Mouse (Mus musculus): ENCODE data around the gene Trf.

DNA sequence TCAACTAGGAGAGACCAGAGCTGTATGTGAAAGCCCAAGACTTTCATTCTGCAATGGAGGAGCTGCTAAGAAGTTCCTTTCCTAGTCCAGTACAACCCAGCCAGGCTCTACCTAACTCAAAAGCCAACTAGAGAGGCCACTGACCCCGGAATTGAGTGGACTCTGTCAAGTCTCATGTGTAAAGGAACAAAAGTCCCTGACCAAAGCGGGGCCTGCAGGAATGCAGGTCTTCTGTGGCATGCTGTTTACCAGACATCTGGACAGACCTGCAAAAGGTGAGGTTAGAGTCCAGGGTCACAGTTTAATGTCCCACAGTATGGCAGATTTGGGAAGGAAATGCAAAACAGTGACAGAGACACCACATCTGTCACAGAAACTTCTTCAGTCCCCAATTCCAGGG, 11.0 kb upstream of the Trf start:
- TF ChIP-seq CTCF (IDR thresholded peaks at IDR 0.05; ENCODE audit: control insufficient read depth, insufficient read depth, insufficient replicate concordance, low read depth, low read length) (no peak), POLR2A (IDR thresholded peaks at IDR 0.05; ENCODE audit: control insufficient read depth, low read depth, low read length) (no peak)
